Mouse (Mus musculus): ENCODE measurements around the gene Ddias. TPM values are rescaled to one million over a fixed set of nuclear protein-coding genes. Genes with fewer than 3 reads are reported as not detected.

The Ddias gene
- polyA plus RNA-seq, 1 experiment: 16.3 TPM

DNA sequence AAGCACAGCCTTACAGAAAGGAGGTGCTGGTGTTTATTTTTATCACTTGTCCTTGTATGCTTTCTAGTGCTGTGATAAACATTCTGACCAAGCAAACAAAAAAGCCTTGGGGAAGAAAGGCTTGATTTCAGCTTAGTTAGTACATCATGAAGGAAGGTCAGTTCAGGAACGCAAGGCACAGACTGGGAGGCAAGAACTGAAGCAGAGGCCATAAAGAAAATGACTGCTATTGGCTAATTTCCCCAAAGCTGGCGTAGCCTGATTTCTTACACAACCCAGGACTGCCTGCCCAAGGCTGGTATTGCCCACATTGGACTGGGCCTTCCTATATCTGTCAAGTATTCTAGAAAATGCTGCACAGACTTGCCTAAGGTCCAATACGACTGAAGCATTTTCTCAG lies 25.8 kb downstream of the Ddias start:
- peak overlapping the region; percentile 83 for H3K27ac ChIP-seq (ENCODE audit: control insufficient read depth, insufficient read depth, low read depth, low read length)
- H3K4me3 ChIP-seq (ENCODE audit: control insufficient read depth, low read depth, low read length): no peak overlapping the region
- H3K27me3 ChIP-seq (ENCODE audit: control insufficient read depth, insufficient read depth, low read length): no peaks in the 10 kb centered on the region
- no peaks in the 10 kb centered on the region for H3K4me1 ChIP-seq (ENCODE audit: control insufficient read depth, insufficient read depth, low read length)
- TF ChIP-seq CTCF (IDR thresholded peaks at IDR 0.05; ENCODE audit: control insufficient read depth, insufficient read depth, insufficient replicate concordance, low read depth, low read length): no peak
- TF ChIP-seq POLR2A (IDR thresholded peaks at IDR 0.05; ENCODE audit: control insufficient read depth, low read depth, low read length): no peak
- no peaks in the 10 kb centered on the region for H3K36me3 ChIP-seq (ENCODE audit: control insufficient read depth, insufficient read depth, low read length)

DNA sequence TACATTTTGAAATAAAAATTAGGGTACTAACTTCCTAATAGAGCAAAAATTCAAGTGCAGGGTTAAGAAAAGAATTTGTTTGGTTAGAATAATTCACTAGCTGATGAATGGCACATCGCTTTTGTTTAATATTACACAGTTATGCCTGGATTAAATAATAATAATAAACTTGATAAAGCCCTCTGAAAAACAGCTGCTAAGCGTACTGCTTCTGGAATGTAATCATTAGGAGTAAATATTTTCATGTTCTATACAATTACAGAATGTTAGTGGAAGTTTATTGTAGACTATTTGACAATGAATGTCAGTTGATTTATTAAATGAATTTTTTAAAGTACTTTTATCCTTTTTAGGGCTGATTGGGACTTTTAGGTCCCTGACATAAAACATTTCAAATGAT lies 31.8 kb downstream of the Ddias start:
- H3K4me1 ChIP-seq (ENCODE audit: control insufficient read depth, insufficient read depth, low read length): no peaks in the 10 kb centered on the region
- no peaks in the 10 kb centered on the region for H3K36me3 ChIP-seq (ENCODE audit: control insufficient read depth, insufficient read depth, low read length)
- no peak overlapping the region for H3K27ac ChIP-seq (ENCODE audit: control insufficient read depth, insufficient read depth, low read depth, low read length)
- no peaks in the 10 kb centered on the region for H3K27me3 ChIP-seq (ENCODE audit: control insufficient read depth, insufficient read depth, low read length)
- no peak overlapping the region for H3K4me3 ChIP-seq (ENCODE audit: control insufficient read depth, low read depth, low read length)
- TF ChIP-seq POLR2A (IDR thresholded peaks at IDR 0.05; ENCODE audit: control insufficient read depth, low read depth, low read length): no peak
- TF ChIP-seq CTCF (IDR thresholded peaks at IDR 0.05; ENCODE audit: control insufficient read depth, insufficient read depth, insufficient replicate concordance, low read depth, low read length): no peak

DNA sequence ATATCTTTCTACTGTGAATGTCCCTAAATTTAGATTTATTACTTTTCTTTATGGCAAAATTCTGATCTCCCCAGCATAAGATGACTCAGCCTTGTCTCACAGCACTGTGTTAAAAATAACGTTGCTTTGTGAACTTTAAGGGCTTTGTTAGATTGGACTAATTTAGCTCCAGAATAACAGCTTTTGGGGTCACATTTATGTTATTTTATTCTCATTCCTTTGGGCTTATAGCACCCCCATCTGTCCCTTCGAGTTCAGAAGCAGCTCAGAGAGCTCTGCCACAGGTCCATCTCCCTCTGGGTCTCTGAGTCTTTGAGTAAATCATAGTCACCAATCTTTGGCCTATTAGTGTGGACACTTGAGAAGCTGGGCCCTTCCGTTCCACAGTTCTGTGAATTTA lies 36.1 kb downstream of the Ddias start:
- Histone ChIP-seq H3K27ac (ENCODE audit: control insufficient read depth, insufficient read depth, low read depth, low read length) (no peak overlapping the region), H3K27me3 (ENCODE audit: control insufficient read depth, insufficient read depth, low read length) (no peaks in the 10 kb centered on the region), H3K4me1 (ENCODE audit: control insufficient read depth, insufficient read depth, low read length) (no peaks in the 10 kb centered on the region), H3K4me3 (ENCODE audit: control insufficient read depth, low read depth, low read length) (no peak overlapping the region), H3K36me3 (ENCODE audit: control insufficient read depth, insufficient read depth, low read length) (no peaks in the 10 kb centered on the region)
- no peak for TF ChIP-seq CTCF (IDR thresholded peaks at IDR 0.05; ENCODE audit: control insufficient read depth, insufficient read depth, insufficient replicate concordance, low read depth, low read length)
- TF ChIP-seq POLR2A (IDR thresholded peaks at IDR 0.05; ENCODE audit: control insufficient read depth, low read depth, low read length): no peak

DNA sequence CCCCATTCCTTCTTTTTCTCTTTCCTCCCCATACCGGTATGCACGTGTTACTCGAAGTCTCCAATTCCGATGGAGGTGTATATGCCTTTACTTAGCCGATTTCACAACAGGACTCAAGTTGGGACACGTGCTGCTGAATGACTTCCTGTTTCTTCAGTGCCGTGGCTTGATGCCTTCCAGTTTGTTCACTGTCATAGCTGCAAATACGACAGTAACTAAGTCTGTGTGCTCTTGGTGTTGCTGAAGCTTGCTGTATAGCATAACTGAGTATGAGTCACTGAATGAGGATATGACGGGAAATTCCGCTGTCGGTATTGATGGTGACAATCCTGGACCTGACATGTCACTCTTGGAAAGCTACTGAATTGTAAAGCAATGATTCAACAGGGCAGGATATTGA lies 36.8 kb downstream of the Ddias start:
- Histone ChIP-seq H3K36me3 (ENCODE audit: control insufficient read depth, insufficient read depth, low read length) (no peaks in the 10 kb centered on the region), H3K4me3 (ENCODE audit: control insufficient read depth, low read depth, low read length) (no peak overlapping the region), H3K4me1 (ENCODE audit: control insufficient read depth, insufficient read depth, low read length) (no peaks in the 10 kb centered on the region), H3K27me3 (ENCODE audit: control insufficient read depth, insufficient read depth, low read length) (no peaks in the 10 kb centered on the region), H3K27ac (ENCODE audit: control insufficient read depth, insufficient read depth, low read depth, low read length) (no peak overlapping the region)
- TF ChIP-seq CTCF (IDR thresholded peaks at IDR 0.05; ENCODE audit: control insufficient read depth, insufficient read depth, insufficient replicate concordance, low read depth, low read length): no peak

DNA sequence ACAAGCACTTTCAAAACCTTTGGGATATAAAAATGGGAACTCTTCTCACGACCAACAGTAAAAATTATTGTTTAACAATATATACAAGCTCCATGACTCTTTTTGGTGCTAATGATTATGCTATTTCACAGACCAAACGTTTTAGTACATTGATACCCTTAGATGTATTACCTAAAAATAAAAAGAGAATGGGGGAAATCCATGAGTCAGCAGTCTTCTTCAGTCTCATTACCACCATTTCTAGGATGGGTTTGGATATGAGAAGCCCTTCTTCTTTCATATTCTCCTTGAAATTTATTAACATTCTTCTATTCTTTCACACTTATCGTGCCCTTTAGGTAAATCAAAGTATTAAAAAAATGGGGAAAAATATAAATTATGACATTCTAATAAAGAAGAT lies 37.6 kb downstream of the Ddias start:
- H3K36me3 ChIP-seq (ENCODE audit: control insufficient read depth, insufficient read depth, low read length): no peaks in the 10 kb centered on the region
- H3K27me3 ChIP-seq (ENCODE audit: control insufficient read depth, insufficient read depth, low read length): no peaks in the 10 kb centered on the region
- no peak overlapping the region for H3K4me3 ChIP-seq (ENCODE audit: control insufficient read depth, low read depth, low read length)
- TF ChIP-seq POLR2A (IDR thresholded peaks at IDR 0.05; ENCODE audit: control insufficient read depth, low read depth, low read length) (no peak), CTCF (IDR thresholded peaks at IDR 0.05; ENCODE audit: control insufficient read depth, insufficient read depth, insufficient replicate concordance, low read depth, low read length) (no peak)
- H3K4me1 ChIP-seq (ENCODE audit: control insufficient read depth, insufficient read depth, low read length): no peaks in the 10 kb centered on the region
- no peak overlapping the region for H3K27ac ChIP-seq (ENCODE audit: control insufficient read depth, insufficient read depth, low read depth, low read length)

DNA sequence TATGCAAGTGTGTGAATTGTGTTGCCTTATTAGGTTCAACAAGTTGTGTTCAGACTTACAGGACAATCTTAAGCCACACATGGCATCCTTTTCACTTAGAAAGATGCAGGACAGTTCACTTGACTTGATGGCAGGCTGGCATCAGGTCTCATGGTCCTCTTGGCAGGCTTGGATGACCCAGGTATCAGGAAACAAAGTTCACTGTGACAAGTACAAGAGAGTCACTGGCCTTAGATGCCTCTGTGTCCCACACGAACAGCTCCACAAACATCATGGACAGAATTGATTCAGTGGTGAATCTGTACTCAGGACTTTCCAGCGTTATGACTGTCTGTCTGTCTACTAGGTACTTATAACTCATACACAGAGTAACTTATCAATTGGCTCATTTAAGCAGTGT lies 39.7 kb downstream of the Ddias start:
- H3K36me3 ChIP-seq (ENCODE audit: control insufficient read depth, insufficient read depth, low read length): no peaks in the 10 kb centered on the region
- no peaks in the 10 kb centered on the region for H3K4me1 ChIP-seq (ENCODE audit: control insufficient read depth, insufficient read depth, low read length)
- no peak overlapping the region for H3K4me3 ChIP-seq (ENCODE audit: control insufficient read depth, low read depth, low read length)
- H3K27me3 ChIP-seq (ENCODE audit: control insufficient read depth, insufficient read depth, low read length): no peaks in the 10 kb centered on the region
- H3K27ac ChIP-seq (ENCODE audit: control insufficient read depth, insufficient read depth, low read depth, low read length): no peak overlapping the region
- TF ChIP-seq CTCF (IDR thresholded peaks at IDR 0.05; ENCODE audit: control insufficient read depth, insufficient read depth, insufficient replicate concordance, low read depth, low read length): no peak
- TF ChIP-seq POLR2A (IDR thresholded peaks at IDR 0.05; ENCODE audit: control insufficient read depth, low read depth, low read length): no peak

DNA sequence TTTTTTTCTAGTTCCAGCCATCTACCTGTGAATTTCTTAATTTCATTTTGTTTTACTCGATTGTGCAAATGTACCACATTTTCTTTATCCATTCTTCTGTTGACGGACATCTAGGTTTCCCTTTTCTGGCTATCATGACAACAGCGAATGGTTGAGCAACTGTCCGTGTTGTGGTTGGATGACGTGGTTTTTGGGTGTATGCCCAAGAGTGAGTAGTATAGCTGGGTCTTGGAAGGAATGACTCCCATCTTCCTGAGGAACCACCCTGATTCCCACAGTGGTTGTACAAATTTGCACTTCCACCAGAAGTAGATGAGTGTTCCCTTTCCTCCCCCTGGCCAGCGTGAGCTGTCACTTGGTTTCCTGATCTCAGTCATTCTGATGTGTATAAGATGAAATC lies 41.7 kb downstream of the Ddias start:
- H3K27me3 ChIP-seq (ENCODE audit: control insufficient read depth, insufficient read depth, low read length): no peaks in the 10 kb centered on the region
- no peak overlapping the region for H3K27ac ChIP-seq (ENCODE audit: control insufficient read depth, insufficient read depth, low read depth, low read length)
- H3K4me1 ChIP-seq (ENCODE audit: control insufficient read depth, insufficient read depth, low read length): no peaks in the 10 kb centered on the region
- TF ChIP-seq CTCF (IDR thresholded peaks at IDR 0.05; ENCODE audit: control insufficient read depth, insufficient read depth, insufficient replicate concordance, low read depth, low read length) (no peak), POLR2A (IDR thresholded peaks at IDR 0.05; ENCODE audit: control insufficient read depth, low read depth, low read length) (no peak)
- no peaks in the 10 kb centered on the region for H3K36me3 ChIP-seq (ENCODE audit: control insufficient read depth, insufficient read depth, low read length)
- no peak overlapping the region for H3K4me3 ChIP-seq (ENCODE audit: control insufficient read depth, low read depth, low read length)

DNA sequence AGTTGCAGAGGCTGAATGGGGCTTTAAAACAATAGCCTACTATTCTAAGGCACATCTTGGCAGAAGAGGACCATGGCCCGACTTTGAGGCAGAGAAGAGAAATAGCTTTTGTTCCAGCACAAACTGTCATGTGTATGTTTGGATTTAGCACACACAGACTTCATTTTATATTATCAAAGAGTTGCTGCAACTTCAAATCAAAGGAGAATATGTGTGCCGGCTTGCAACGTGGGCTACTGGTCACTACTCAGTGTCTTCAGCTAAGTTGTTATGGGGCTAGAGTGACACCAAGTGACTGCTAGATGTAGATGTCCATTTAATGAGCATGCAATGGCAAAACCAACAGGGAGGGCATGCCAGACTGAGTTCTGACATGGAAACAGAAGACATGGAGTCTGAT lies 46.1 kb downstream of the Ddias start:
- Histone ChIP-seq H3K4me1 (ENCODE audit: control insufficient read depth, insufficient read depth, low read length) (no peaks in the 10 kb centered on the region), H3K4me3 (ENCODE audit: control insufficient read depth, low read depth, low read length) (no peak overlapping the region), H3K27ac (ENCODE audit: control insufficient read depth, insufficient read depth, low read depth, low read length) (no peak overlapping the region), H3K27me3 (ENCODE audit: control insufficient read depth, insufficient read depth, low read length) (no peaks in the 10 kb centered on the region), H3K36me3 (ENCODE audit: control insufficient read depth, insufficient read depth, low read length) (no peaks in the 10 kb centered on the region)
- no peak for TF ChIP-seq CTCF (IDR thresholded peaks at IDR 0.05; ENCODE audit: control insufficient read depth, insufficient read depth, insufficient replicate concordance, low read depth, low read length)
- no peak for TF ChIP-seq POLR2A (IDR thresholded peaks at IDR 0.05; ENCODE audit: control insufficient read depth, low read depth, low read length)
